In genomic region chr8:13785764-13786299, GRCm38 (mm10) we compare ENCODE assay signal across 7 mouse cellular contexts. TPM values are rescaled to one million over a fixed set of nuclear protein-coding genes. Genes with fewer than 3 reads are reported as not detected.
DNase-seq lines count a peak whose midpoint lies in the region; ATAC-seq and TF ChIP-seq lines count a peak whose summit lies in the region.

No protein-coding gene starts in this region.

- H3K9ac ChIP-seq in embryonic facial prominence, embryonic 12.5 days = peak overlapping the region; percentile 89
- H3K9ac ChIP-seq in limb, embryonic 12.5 days (replicated peaks) = peak overlapping the region; percentile 92
- peak overlapping the region; percentile 69 for H3K9ac ChIP-seq in midbrain, embryonic 15.5 days

- peak; percentile 94 for ATAC-seq in embryonic facial prominence, embryonic 12.5 days (ENCODE audit: insufficient number of reproducible peaks, insufficient read depth, low FRiP score, low TSS enrichment)
- peak; percentile 96 for ATAC-seq in limb, embryonic 12.5 days (ENCODE audit: insufficient number of reproducible peaks, insufficient read depth, low FRiP score, low TSS enrichment, low read depth)
- ATAC-seq in midbrain, embryonic 15.5 days (replicated peaks) = peak; percentile 96

- TF ChIP-seq POLR2A in kidney, adult 2 months (IDR thresholded peaks at IDR 0.05; ENCODE audit: low read depth, low read length) = no peak
- peak; percentile 46 for TF ChIP-seq POLR2A in spleen, adult 2 months (IDR thresholded peaks at IDR 0.05; ENCODE audit: low read depth, low read length)

- H3K36me3 ChIP-seq in embryonic facial prominence, embryonic 12.5 days = peaks cover 30% of the 10 kb centered on the region
- H3K36me3 ChIP-seq in kidney, adult 2 months (ENCODE audit: control insufficient read depth, insufficient read depth, low read length) = no peaks in the 10 kb centered on the region
- peaks cover 41% of the 10 kb centered on the region for H3K36me3 ChIP-seq in limb, embryonic 12.5 days
- H3K36me3 ChIP-seq in midbrain, embryonic 15.5 days (replicated peaks) = peaks cover 11% of the 10 kb centered on the region
- peaks cover 11% of the 10 kb centered on the region for H3K36me3 ChIP-seq in spleen, adult 2 months (ENCODE audit: control insufficient read depth, insufficient read depth, low read length)

- peak overlapping the region; percentile 67 for H3K4me3 ChIP-seq in embryonic facial prominence, embryonic 12.5 days
- H3K4me3 ChIP-seq in kidney, adult 2 months (ENCODE audit: insufficient read depth, low read depth, low read length) = peak overlapping the region; percentile 89
- peak overlapping the region; percentile 67 for H3K4me3 ChIP-seq in limb, embryonic 12.5 days (replicated peaks)
- H3K4me3 ChIP-seq in midbrain, embryonic 15.5 days = peak overlapping the region; percentile 73
- H3K4me3 ChIP-seq in spleen, adult 2 months (ENCODE audit: extremely low read depth, insufficient read depth, insufficient read length) = peak overlapping the region; percentile 92

- no peaks in the 10 kb centered on the region for H3K9me3 ChIP-seq in embryonic facial prominence, embryonic 12.5 days
- no peaks in the 10 kb centered on the region for H3K9me3 ChIP-seq in limb, embryonic 12.5 days
- no peaks in the 10 kb centered on the region for H3K9me3 ChIP-seq in midbrain, embryonic 15.5 days

- DNase-seq in adrenal gland, postnatal 25 days = peak; percentile 99
- peak; percentile 95 to 98 for DNase-seq in heart, adult 18-20 months
- DNase-seq in kidney, adult 2 months = peak; percentile 97
- DNase-seq in spleen, adult 2 months (ENCODE audit: low read depth in 1 of 2, low spot score in 2 of 2) = peak; percentile 95

- under 1% methylated on average over 43 of the region's 47 CpGs for WGBS in embryonic facial prominence, embryonic 12.5 days
- WGBS in kidney, adult 2 months = under 1% methylated on average over 47 of the region's 47 CpGs
- WGBS in limb, embryonic 12.5 days = under 1% methylated on average over 47 of the region's 47 CpGs
- 0% methylated on average over 41 of the region's 47 CpGs for WGBS in midbrain, embryonic 15.5 days
- under 1% methylated on average over 42 of the region's 47 CpGs for WGBS in spleen, adult 2 months

- H3K4me1 ChIP-seq in embryonic facial prominence, embryonic 12.5 days = peaks cover 13% of the 10 kb centered on the region
- H3K4me1 ChIP-seq in kidney, adult 2 months (ENCODE audit: control insufficient read depth, insufficient read depth, low read length) = peaks cover 3% of the 10 kb centered on the region; the same call in 1 of the 2 replicates
- H3K4me1 ChIP-seq in limb, embryonic 12.5 days (replicated peaks) = peaks cover 14% of the 10 kb centered on the region
- peaks cover 14% of the 10 kb centered on the region for H3K4me1 ChIP-seq in midbrain, embryonic 15.5 days
- H3K4me1 ChIP-seq in spleen, adult 2 months (ENCODE audit: control insufficient read depth, insufficient read depth, insufficient read length) = peaks cover 3% of the 10 kb centered on the region; the same call in 1 of the 2 replicates

- no peaks in the 10 kb centered on the region for H3K27me3 ChIP-seq in embryonic facial prominence, embryonic 12.5 days
- no peaks in the 10 kb centered on the region for H3K27me3 ChIP-seq in kidney, adult 2 months (replicated peaks; ENCODE audit: control insufficient read depth, insufficient read depth, low read length)
- H3K27me3 ChIP-seq in limb, embryonic 12.5 days = no peaks in the 10 kb centered on the region
- H3K27me3 ChIP-seq in midbrain, embryonic 15.5 days (replicated peaks) = no peaks in the 10 kb centered on the region
- H3K27me3 ChIP-seq in spleen, adult 2 months (ENCODE audit: control insufficient read depth, insufficient read depth, low read length) = no peaks in the 10 kb centered on the region

- H3K27ac ChIP-seq in embryonic facial prominence, embryonic 12.5 days = peak overlapping the region; percentile 98
- H3K27ac ChIP-seq in kidney, adult 2 months (ENCODE audit: insufficient read depth, low read depth, low read length) = peak overlapping the region; percentile 94
- peak overlapping the region; percentile 97 for H3K27ac ChIP-seq in limb, embryonic 12.5 days
- H3K27ac ChIP-seq in midbrain, embryonic 15.5 days = peak overlapping the region; percentile 96
- H3K27ac ChIP-seq in spleen, adult 2 months (ENCODE audit: insufficient read depth, low read length) = peak overlapping the region; percentile 99

- H3K4me2 ChIP-seq in embryonic facial prominence, embryonic 12.5 days (replicated peaks) = peak overlapping the region; percentile 79
- peak overlapping the region; percentile 78 for H3K4me2 ChIP-seq in limb, embryonic 12.5 days
- peak overlapping the region; percentile 87 for H3K4me2 ChIP-seq in midbrain, embryonic 15.5 days

- peak; percentile 70 for TF ChIP-seq CTCF in kidney, adult 2 months (conservative IDR thresholded peaks at IDR 0.05; ENCODE audit: insufficient read depth, insufficient read length, low read depth, low read length)
- peak; percentile 91 for TF ChIP-seq CTCF in spleen, adult 2 months (IDR thresholded peaks at IDR 0.05; ENCODE audit: extremely low read depth, insufficient read depth, insufficient read length, insufficient replicate concordance)

RNA-seq across cellular contexts. Expression of gene Upf3a, which starts 0.4 kb away (rescaled TPM):
- total RNA-seq in adrenal gland, postnatal 25 days (2021) = 35.1 and 37.5 TPM in 2 replicates
- 45.7 and 49.7 TPM in 2 replicates for polyA plus RNA-seq in embryonic facial prominence, embryonic 12.5 days (2016; fragmentation: Nextera tagmentation; extraction: Ambion mirVana)
- 10 to 100 TPM in 1 of 2 experiments, 1 to 10 TPM in 1; 9.3 to 10.0 TPM for total RNA-seq in heart, adult 18-20 months (2021)
- polyA plus RNA-seq in kidney, adult 2 months (2012; rRNA removed) = 7.1 and 8.1 TPM in 2 replicates
- 41.9 and 45.2 TPM in 2 replicates for polyA plus RNA-seq in limb, embryonic 12.5 days (2016; fragmentation: Nextera tagmentation; extraction: Ambion mirVana)
- polyA plus RNA-seq in midbrain, embryonic 15.5 days (2015; fragmentation: Nextera tagmentation; extraction: Ambion mirVana) = 39.2 and 44.0 TPM in 2 replicates
- 5.8 and 7.5 TPM in 2 replicates for polyA plus RNA-seq in spleen, adult 2 months (2012; rRNA removed)

RNA-seq across cellular contexts. Expression of gene Cdc16, which starts 28.4 kb away (rescaled TPM):
- total RNA-seq in adrenal gland, postnatal 25 days (2021) = 62.6 and 66.6 TPM in 2 replicates
- 237 and 247 TPM in 2 replicates for polyA plus RNA-seq in embryonic facial prominence, embryonic 12.5 days (2016; fragmentation: Nextera tagmentation; extraction: Ambion mirVana)
- 10 to 100 TPM; 30.1 to 31.0 TPM for total RNA-seq in heart, adult 18-20 months (2021)
- polyA plus RNA-seq in kidney, adult 2 months (2012; rRNA removed) = 30.2 and 33.1 TPM in 2 replicates
- 238 and 243 TPM in 2 replicates for polyA plus RNA-seq in limb, embryonic 12.5 days (2016; fragmentation: Nextera tagmentation; extraction: Ambion mirVana)
- polyA plus RNA-seq in midbrain, embryonic 15.5 days (2015; fragmentation: Nextera tagmentation; extraction: Ambion mirVana) = 161 and 162 TPM in 2 replicates
- polyA plus RNA-seq in spleen, adult 2 months (2012; rRNA removed) = 19.6 and 26.4 TPM in 2 replicates

RNA-seq across cellular contexts. Expression of gene AF366264, which starts 52.4 kb away (rescaled TPM):
- not detected in 2 replicates for total RNA-seq in adrenal gland, postnatal 25 days (2021)
- not detected in 2 replicates for polyA plus RNA-seq in embryonic facial prominence, embryonic 12.5 days (2016; fragmentation: Nextera tagmentation; extraction: Ambion mirVana)
- total RNA-seq in heart, adult 18-20 months (2021) = not detected
- polyA plus RNA-seq in kidney, adult 2 months (2012; rRNA removed) = not detected in 2 replicates
- polyA plus RNA-seq in limb, embryonic 12.5 days (2016; fragmentation: Nextera tagmentation; extraction: Ambion mirVana) = not detected in 2 replicates
- not detected in 2 replicates for polyA plus RNA-seq in midbrain, embryonic 15.5 days (2015; fragmentation: Nextera tagmentation; extraction: Ambion mirVana)
- polyA plus RNA-seq in spleen, adult 2 months (2012; rRNA removed) = not detected in 2 replicates

Comparison
In these comparisons a context has a peak if more than half of its experiments do, and no peak if none do; other contexts are left out.
1. Peak in every context shown above with its lines: DNase-seq, ATAC-seq, H3K4me3 ChIP-seq and H3K27ac ChIP-seq.